9 mouse cellular contexts compared by ENCODE assay signal in the genomic region with DNA sequence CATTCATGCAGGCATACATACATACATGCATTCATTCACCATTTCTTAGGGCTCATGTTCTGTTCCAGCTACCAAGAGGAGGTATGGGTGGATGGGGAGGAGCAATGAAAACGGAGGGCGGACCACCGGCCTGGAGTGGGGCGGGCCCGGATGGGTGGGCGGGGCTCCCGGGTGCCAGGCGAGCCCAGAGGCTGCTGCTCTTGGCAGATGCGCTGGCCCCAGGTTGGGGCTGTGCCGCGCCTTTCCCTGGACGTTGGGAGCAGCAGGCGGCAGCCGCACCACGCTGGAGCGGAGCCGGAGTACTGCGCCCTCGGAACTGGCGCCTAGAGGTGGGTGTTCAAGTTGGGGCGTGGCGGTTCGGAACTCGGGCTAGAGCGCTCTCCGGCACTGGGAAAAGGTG.
A peak's percentile ranks its signal among the peaks of the same experiment; 100 is the strongest.
DNase-seq lines count a peak whose midpoint lies in the region; ATAC-seq and TF ChIP-seq lines count a peak whose summit lies in the region.
"Had no signal": no experiment of that assay in that cellular context is flagged by ENCODE, and none has a peak within 500 bp of the region (broad histone marks: within the 10 kb centered on the region; RNA-seq: fewer than 3 reads in every experiment).

No protein-coding gene starts in this region.

- peak overlapping the region; percentile 54 for H3K9ac ChIP-seq in hindbrain, embryonic 14.5 days
- peak overlapping the region; percentile 61 for H3K9ac ChIP-seq in limb, embryonic 13.5 days
- H3K9ac ChIP-seq in midbrain, embryonic 12.5 days (replicated peaks): peak overlapping the region; percentile 25

- H3K27me3 ChIP-seq in hindbrain, embryonic 14.5 days (ENCODE audit: control insufficient read depth, insufficient read depth, low read length): no peaks in the 10 kb centered on the region
- H3K27me3 ChIP-seq in limb, embryonic 13.5 days: peaks cover 26% of the 10 kb centered on the region
- peaks cover 26% of the 10 kb centered on the region for H3K27me3 ChIP-seq in midbrain, embryonic 12.5 days
- H3K27me3 ChIP-seq: CH12.LX had no signal

- no peaks in the 10 kb centered on the region for H3K36me3 ChIP-seq in hindbrain, embryonic 14.5 days (replicated peaks; ENCODE audit: control insufficient read depth, insufficient read depth)
- no peaks in the 10 kb centered on the region for H3K36me3 ChIP-seq in limb, embryonic 13.5 days
- H3K36me3 ChIP-seq in midbrain, embryonic 12.5 days: no peaks in the 10 kb centered on the region

- H3K4me1 ChIP-seq in hindbrain, embryonic 14.5 days (replicated peaks; ENCODE audit: control insufficient read depth, insufficient read depth, low read length): peaks cover 25% of the 10 kb centered on the region
- H3K4me1 ChIP-seq in limb, embryonic 13.5 days: peaks cover 35% of the 10 kb centered on the region
- H3K4me1 ChIP-seq in midbrain, embryonic 12.5 days: peaks cover 29% of the 10 kb centered on the region

- H3K4me2 ChIP-seq in hindbrain, embryonic 14.5 days (replicated peaks): peak overlapping the region; percentile 66
- peak overlapping the region; percentile 75 for H3K4me2 ChIP-seq in limb, embryonic 13.5 days (replicated peaks)
- peak overlapping the region; percentile 65 for H3K4me2 ChIP-seq in midbrain, embryonic 12.5 days (replicated peaks)

- H3K4me3 ChIP-seq in gastrocnemius, adult 2 months: peak overlapping the region; percentile 81
- peak overlapping the region; percentile 39 for H3K4me3 ChIP-seq in hindbrain, embryonic 14.5 days (replicated peaks; ENCODE audit: low read length)
- peak overlapping the region; percentile 44 for H3K4me3 ChIP-seq in limb, embryonic 13.5 days
- peak overlapping the region; percentile 45 for H3K4me3 ChIP-seq in midbrain, embryonic 12.5 days

- intact Hi-C loops in gastrocnemius, adult 2 months (cut with DNase I): loop anchor here (5.0 to 10.0 kb wide), 2 partner anchors 65 to 103 kb away; no protein-coding TSS in a partner anchor

- peak; percentile 7 to 16 for DNase-seq in cerebellum, adult 18-20 months
- DNase-seq in cerebellum, adult 9-10 months: no peak
- peak; percentile 80 for DNase-seq in brain, embryonic 14.5 days (ENCODE audit: low read depth)
- DNase-seq in gastrocnemius, adult 2 months: peak; percentile 86
- peak; percentile 34 for DNase-seq in hindbrain, embryonic 14.5 days (ENCODE audit: low spot score)
- peak; percentile 30 to 72 for DNase-seq in spleen, postnatal 10 days (ENCODE audit: low spot score in 2 of 2)

- peak; percentile 86 for ATAC-seq in hindbrain, embryonic 14.5 days (ENCODE audit: low FRiP score)
- peak; percentile 68 for ATAC-seq in limb, embryonic 13.5 days (ENCODE audit: low FRiP score, low read depth)
- peak; percentile 88 for ATAC-seq in midbrain, embryonic 12.5 days (ENCODE audit: low FRiP score, low read depth)

- 0% methylated on average over 26 of the region's 26 CpGs for WGBS in hindbrain, embryonic 14.5 days
- under 1% methylated on average over 26 of the region's 26 CpGs for WGBS in limb, embryonic 13.5 days
- WGBS in midbrain, embryonic 12.5 days: under 1% methylated on average over 25 of the region's 26 CpGs

- H3K27ac ChIP-seq in gastrocnemius, adult 2 months: peak overlapping the region; percentile 80
- no peak overlapping the region for H3K27ac ChIP-seq in hindbrain, embryonic 14.5 days
- H3K27ac ChIP-seq in limb, embryonic 13.5 days: no peak overlapping the region
- H3K27ac ChIP-seq in midbrain, embryonic 12.5 days (replicated peaks): no peak overlapping the region

- no peak for TF ChIP-seq CTCF in brain, embryonic 14.5 days (IDR thresholded peaks at IDR 0.05; ENCODE audit: borderline replicate concordance, extremely low read depth, insufficient read depth, insufficient read length)
- peak; percentile 43 for TF ChIP-seq CTCF in gastrocnemius, adult 2 months (IDR thresholded peaks at IDR 0.05)

- no peaks in the 10 kb centered on the region for H3K9me3 ChIP-seq in hindbrain, embryonic 14.5 days (ENCODE audit: control insufficient read depth, low read length)
- no peaks in the 10 kb centered on the region for H3K9me3 ChIP-seq in limb, embryonic 13.5 days
- no peaks in the 10 kb centered on the region for H3K9me3 ChIP-seq in midbrain, embryonic 12.5 days

- TF ChIP-seq POLR2A in brain, embryonic 14.5 days (IDR thresholded peaks at IDR 0.05; ENCODE audit: borderline replicate concordance, extremely low read depth, insufficient read depth, insufficient read length, poor library complexity, severe bottlenecking): 0 out of 2 replicates have a peak, but pooled peaks have one; percentile 6
